In the genomic region with DNA sequence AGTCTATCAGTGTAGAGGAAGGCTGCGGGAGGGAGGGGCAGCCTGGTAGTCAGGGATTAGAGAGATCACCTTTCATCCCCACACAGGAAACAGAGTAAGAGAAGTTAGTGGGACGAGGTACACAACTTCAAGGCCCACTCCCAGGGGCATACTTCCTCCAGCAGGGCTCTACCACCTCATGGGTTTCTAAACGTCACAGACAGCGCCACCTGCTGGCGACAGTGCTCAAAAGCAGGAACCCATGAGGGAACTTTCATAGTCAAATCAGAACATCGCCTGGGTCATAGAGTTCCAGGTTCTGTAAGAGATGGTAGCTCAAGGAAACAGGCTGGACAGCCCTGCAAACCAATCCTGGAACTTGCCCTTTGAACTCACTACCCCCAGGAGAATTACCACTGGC, we compare ENCODE assay signal across 9 mouse cellular contexts. TPM values are rescaled to one million over a fixed set of nuclear protein-coding genes. Genes with fewer than 3 reads are reported as not detected.
A peak's percentile ranks its signal among the peaks of the same experiment; 100 is the strongest.
DNase-seq lines count a peak whose midpoint lies in the region; ATAC-seq and TF ChIP-seq lines count a peak whose summit lies in the region.
"Had no signal": no experiment of that assay in that cellular context is flagged by ENCODE, and none has a peak within 500 bp of the region (broad histone marks: within the 10 kb centered on the region; RNA-seq: fewer than 3 reads in every experiment).

No protein-coding gene starts in this region.

- no peaks in the 10 kb centered on the region for H3K36me3 ChIP-seq in heart, embryonic 12.5 days
- H3K36me3 ChIP-seq in kidney, postnatal 0 days (ENCODE audit: insufficient read depth, low read length), result no peaks in the 10 kb centered on the region

- peak; percentile 65 for TF ChIP-seq CTCF in kidney, postnatal 0 days (IDR thresholded peaks at IDR 0.05; ENCODE audit: low read depth)

- ATAC-seq in heart, embryonic 12.5 days (ENCODE audit: insufficient number of reproducible peaks, low FRiP score), result no peak
- no peak for ATAC-seq in kidney, postnatal 0 days (replicated peaks; ENCODE audit: low FRiP score, low read depth)
- no peak for ATAC-seq in inflammation-experienced regulatory T-cells, adult 6 months

- peak; percentile 84 for DNase-seq in heart, adult 11 months
- peak; percentile 56 for DNase-seq in 3T3-L1 (ENCODE audit: low read depth, low spot score)
- peak; percentile 84 for DNase-seq in R1 (ENCODE audit: low read depth, low spot score)
- DNase-seq in kidney, postnatal 0 days (ENCODE audit: low spot score), result peak; percentile 35
- peak; percentile 45 for DNase-seq in testis, postnatal 14 days (ENCODE audit: low spot score)
- DNase-seq in left cerebral cortex, postnatal 36 days (ENCODE audit: low spot score in 2 of 2), result no peak

- no peak overlapping the region for H3K27ac ChIP-seq in heart, embryonic 12.5 days (ENCODE audit: poor library complexity, severe bottlenecking)
- no peak overlapping the region for H3K27ac ChIP-seq in kidney, postnatal 0 days

- intact Hi-C loops in left cerebral cortex, postnatal 36 days (cut with DNase I), result no loop called here

- H3K9me3 ChIP-seq in heart, embryonic 12.5 days (replicated peaks), result 0 out of 2 replicates have a peak, but pooled peaks cover 3% of the 10 kb centered on the region
- no peaks in the 10 kb centered on the region for H3K9me3 ChIP-seq in kidney, postnatal 0 days (replicated peaks; ENCODE audit: low read length)

- no peak overlapping the region for H3K9ac ChIP-seq in heart, embryonic 12.5 days
- H3K9ac ChIP-seq in kidney, postnatal 0 days (ENCODE audit: low read depth, low read length), result no peak overlapping the region

- no peaks in the 10 kb centered on the region for H3K27me3 ChIP-seq in heart, embryonic 12.5 days (replicated peaks)
- no peaks in the 10 kb centered on the region for H3K27me3 ChIP-seq in kidney, postnatal 0 days (ENCODE audit: insufficient read depth, low read length)

- H3K4me1 ChIP-seq in heart, embryonic 12.5 days (replicated peaks), result no peaks in the 10 kb centered on the region
- H3K4me1 ChIP-seq in kidney, postnatal 0 days (replicated peaks; ENCODE audit: insufficient read depth, low read length), result no peaks in the 10 kb centered on the region

- WGBS in heart, embryonic 12.5 days, result 49% methylated on average over 6 of the region's 6 CpGs
- 47% methylated on average over 6 of the region's 6 CpGs for whole genome bisulfite sequencing in kidney, postnatal 0 days

- no peak overlapping the region for H3K4me3 ChIP-seq in heart, embryonic 12.5 days
- H3K4me3 ChIP-seq in kidney, postnatal 0 days (replicated peaks; ENCODE audit: low read depth, low read length), result no peak overlapping the region

- H3K4me2 ChIP-seq in heart, embryonic 12.5 days, result no peak overlapping the region
- H3K4me2 ChIP-seq in kidney, postnatal 0 days (ENCODE audit: low read length), result no peak overlapping the region

RNA-seq across cellular contexts. Expression of a gene that starts 6.7 kb away (rescaled TPM):
- not detected in 2 replicates for polyA plus RNA-seq in heart, embryonic 12.5 days (2016; fragmentation: Nextera tagmentation; extraction: Ambion mirVana)
- polyA plus RNA-seq in kidney, postnatal 0 days (2015; fragmentation: Nextera tagmentation; extraction: Ambion mirVana), result not detected in 2 replicates
- not detected for polyA plus RNA-seq in inflammation-experienced regulatory T-cells, adult 6 months (2017; shearing (Covaris generic))
- not detected for total RNA-seq in left cerebral cortex, postnatal 36 days (2021)
- polyA plus RNA-seq: intestine, embryonic 14.5 days had no signal

RNA-seq across cellular contexts. Expression of a gene that starts 54.3 kb away (rescaled TPM):
- polyA plus RNA-seq in heart, embryonic 12.5 days (2016; fragmentation: Nextera tagmentation; extraction: Ambion mirVana), result 7.2 and 8.7 TPM in 2 replicates
- polyA plus RNA-seq in kidney, postnatal 0 days (2015; fragmentation: Nextera tagmentation; extraction: Ambion mirVana), result 6.0 and 6.7 TPM in 2 replicates
- 1 to 10 TPM; 1.8 to 7.7 (median 7.6) TPM for polyA plus RNA-seq in inflammation-experienced regulatory T-cells, adult 6 months (2017; shearing (Covaris generic))
- 10 to 100 TPM; 25.6 to 33.8 TPM for total RNA-seq in left cerebral cortex, postnatal 36 days (2021)

Comparison
In these comparisons a context has a peak if more than half of its experiments do, and no peak if none do; other contexts are left out.
1. DNase-seq: peak in heart, adult 11 months (single experiment), 3T3-L1 (single experiment), R1 (single experiment), kidney, postnatal 0 days (single experiment) and testis, postnatal 14 days (single experiment); none in left cerebral cortex, postnatal 36 days (0 of 2).